Mouse (Mus musculus) liver, adult (tissue): ENCODE data around the gene Cdc42se1.

Experiments
- GATA4 ChIP-seq: IDR thresholded peaks from 2 replicates; pipeline ENCODE4 v1.6.1; 2014; ENCODE audit warnings: mild to moderate bottlenecking, low read length; ENCODE audit not compliant: insufficient replicate concordance

Gene Cdc42se1

GRCm38 (mm10) chr3:95216655-95217254 lies 11.8 kb upstream of the Cdc42se1 start:
- TF ChIP-seq GATA4, result no peak

- peak; percentile 42; the same call in 1 of the 2 replicates for TF ChIP-seq GATA4
Measured at GRCm38 (mm10) chr3:95217255-95218134, 11.0 kb upstream of the Cdc42se1 start, which contains the start of gene Gabpb2. Gene Gabpb2, minus strand, starts transcription at chr3:95217916.

GRCm38 (mm10) chr3:95218466-95219137 lies 9.9 kb upstream of the Cdc42se1 start:
- no peak for TF ChIP-seq GATA4

- TF ChIP-seq GATA4, result no peak
Measured at GRCm38 (mm10) chr3:95223041-95223440, 5.5 kb upstream of the Cdc42se1 start.

- no peak for TF ChIP-seq GATA4
Measured at GRCm38 (mm10) chr3:95224295-95224694, 4.2 kb upstream of the Cdc42se1 start.

- no peak for TF ChIP-seq GATA4
Measured at GRCm38 (mm10) chr3:95227214-95227613, 1.3 kb upstream of the Cdc42se1 start.

GRCm38 (mm10) chr3:95228894-95229780 lies 605 bp downstream of the Cdc42se1 start:
- TF ChIP-seq GATA4, result no peak

GRCm38 (mm10) chr3:95229781-95230494 lies 1.4 kb downstream of the Cdc42se1 start:
- TF ChIP-seq GATA4, result no peak

- no peak for TF ChIP-seq GATA4
Measured at GRCm38 (mm10) chr3:95230495-95231297, 2.2 kb downstream of the Cdc42se1 start.

- no peak for TF ChIP-seq GATA4
Measured at GRCm38 (mm10) chr3:95231298-95232221, 3.0 kb downstream of the Cdc42se1 start, which contains the start of gene Mllt11. Gene Mllt11, minus strand, starts transcription at chr3:95232171.

- TF ChIP-seq GATA4, result no peak
Measured at GRCm38 (mm10) chr3:95232771-95233170, 4.2 kb downstream of the Cdc42se1 start.

- no peak for TF ChIP-seq GATA4
Measured at GRCm38 (mm10) chr3:95233303-95233980, 4.9 kb downstream of the Cdc42se1 start.
